Mouse (Mus musculus): ENCODE results near the gene Sdk1.

Gene Sdk1

DNA sequence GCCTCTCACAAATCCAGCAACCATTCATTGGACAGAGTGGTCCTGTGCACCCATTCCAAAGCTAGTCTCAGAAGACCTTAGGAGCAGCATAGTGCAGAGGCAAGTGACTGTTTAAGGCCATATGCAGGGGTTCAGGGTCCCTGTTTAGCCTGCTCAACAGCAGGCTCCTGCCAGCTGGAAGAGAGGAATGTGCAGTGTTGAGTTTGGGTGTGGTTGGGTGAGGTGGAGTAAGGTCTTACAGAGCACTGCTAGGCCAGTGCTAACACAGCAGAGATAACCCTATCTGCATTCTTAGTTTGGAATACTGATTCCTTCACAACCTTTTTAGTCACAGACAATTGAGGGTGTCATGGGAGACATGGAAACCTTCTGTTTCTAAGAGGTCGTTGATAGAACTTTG is 206.0 kb downstream of the Sdk1 start:
- DNase-seq (ENCODE audit: low read depth), result no peak

DNA sequence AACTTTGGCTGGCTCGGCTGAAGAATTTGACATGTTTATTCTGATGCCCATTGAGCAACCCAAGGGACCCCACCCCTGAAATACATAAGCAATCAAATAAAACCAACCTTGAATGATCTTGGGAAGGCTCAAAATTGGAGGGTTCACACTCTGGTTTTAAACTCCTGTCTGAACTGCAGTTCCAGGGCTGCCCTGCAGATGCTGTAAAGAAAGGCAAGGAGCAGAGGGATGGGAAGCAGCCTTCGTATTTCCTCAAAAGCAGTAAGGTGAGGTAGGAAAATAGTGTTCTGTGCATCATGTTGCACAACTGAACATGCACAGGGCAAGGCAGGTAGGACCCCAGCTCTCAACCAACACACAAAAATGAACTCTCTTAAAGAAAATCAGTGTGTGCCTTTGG is 222.1 kb downstream of the Sdk1 start:
- DNase-seq (ENCODE audit: low read depth), result no peak

GRCm38 (mm10) chr5:141468821-141469220 is 227.5 kb downstream of the Sdk1 start:
- DNase-seq (ENCODE audit: low read depth), result no peak

- DNase-seq (ENCODE audit: low read depth), result no peak
Observed at GRCm38 (mm10) chr5:141505281-141505680, 264.0 kb downstream of the Sdk1 start.

DNA sequence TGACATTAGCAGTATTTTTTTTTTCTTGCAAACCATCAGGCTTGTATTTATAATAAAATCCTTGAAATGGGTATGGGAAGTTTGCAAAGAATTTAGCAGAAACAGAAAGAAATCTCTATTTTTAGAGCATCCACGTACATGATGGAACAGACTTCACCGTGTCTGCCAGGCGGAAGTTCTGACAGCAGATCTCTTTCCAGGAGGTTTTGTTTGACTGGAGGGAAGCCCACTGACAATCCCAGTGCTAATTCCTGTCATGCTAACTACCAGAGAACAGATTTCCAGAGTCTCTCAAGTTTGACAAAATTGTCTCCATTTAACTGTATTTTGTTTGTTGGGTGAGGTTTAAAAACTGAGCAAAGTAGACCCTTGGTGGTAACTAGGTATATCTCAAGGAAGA is 265.1 kb downstream of the Sdk1 start:
- no peak for DNase-seq (ENCODE audit: low read depth)

- no peak for DNase-seq (ENCODE audit: low read depth)
Observed at GRCm38 (mm10) chr5:141524801-141525715, 283.8 kb downstream of the Sdk1 start.

DNA sequence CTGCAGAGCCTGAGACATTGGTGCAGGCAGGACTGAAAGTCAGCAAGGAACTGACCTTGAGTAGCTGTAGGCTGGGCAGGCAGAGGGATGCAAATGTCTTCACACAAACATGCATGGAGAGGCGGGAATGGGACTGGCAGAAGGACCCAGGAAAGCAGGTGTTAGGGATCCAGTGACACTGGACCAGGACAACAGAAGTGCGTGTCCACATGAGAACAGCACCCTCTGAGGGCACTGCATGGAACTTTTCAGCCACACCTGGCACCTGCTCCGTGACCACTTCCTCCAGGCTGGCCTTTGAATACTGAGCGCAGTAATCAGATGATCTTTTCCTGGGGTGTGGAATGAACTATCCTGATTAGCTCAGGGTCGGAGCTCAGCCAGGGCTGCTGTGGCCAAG is 298.9 kb downstream of the Sdk1 start:
- no peak for DNase-seq (ENCODE audit: low read depth)

DNA sequence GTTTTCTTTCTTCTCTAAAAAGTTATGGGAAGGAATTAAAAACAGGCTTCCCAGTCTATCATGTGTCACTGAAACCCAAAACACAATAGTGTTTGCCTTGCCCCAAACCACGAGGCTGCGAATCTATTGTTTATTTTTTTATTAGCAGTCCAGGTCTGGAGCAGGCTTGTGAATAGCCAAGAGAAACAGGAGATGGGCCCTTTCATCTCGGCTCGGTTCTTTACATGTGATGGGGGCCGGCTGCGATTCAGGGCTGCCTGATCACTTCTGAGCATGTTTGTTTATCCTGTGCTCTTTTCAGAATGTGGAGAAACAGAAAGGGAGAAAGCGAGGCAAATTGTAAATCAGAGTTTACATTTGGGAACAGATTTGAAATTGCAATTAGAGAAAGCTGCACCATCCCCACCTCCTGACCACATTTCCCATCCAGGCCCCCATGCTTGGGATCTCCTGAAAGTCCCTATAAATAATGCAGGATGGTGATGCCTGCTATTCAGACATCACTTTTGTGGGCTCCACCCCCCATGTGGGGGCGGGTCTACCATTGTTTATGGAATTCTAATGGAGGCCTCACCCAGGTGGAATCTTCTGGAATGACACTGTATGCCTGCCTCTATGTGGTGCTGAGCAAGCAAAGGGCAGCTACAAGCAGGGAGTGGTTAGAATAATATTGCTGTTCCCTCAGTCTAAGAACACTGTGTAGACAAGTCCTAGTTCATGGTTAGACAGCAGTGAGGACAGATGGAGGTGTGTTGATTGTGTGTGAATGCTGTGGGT is 301.8 kb downstream of the Sdk1 start:
- DNase-seq (ENCODE audit: low read depth), result no peak

DNA sequence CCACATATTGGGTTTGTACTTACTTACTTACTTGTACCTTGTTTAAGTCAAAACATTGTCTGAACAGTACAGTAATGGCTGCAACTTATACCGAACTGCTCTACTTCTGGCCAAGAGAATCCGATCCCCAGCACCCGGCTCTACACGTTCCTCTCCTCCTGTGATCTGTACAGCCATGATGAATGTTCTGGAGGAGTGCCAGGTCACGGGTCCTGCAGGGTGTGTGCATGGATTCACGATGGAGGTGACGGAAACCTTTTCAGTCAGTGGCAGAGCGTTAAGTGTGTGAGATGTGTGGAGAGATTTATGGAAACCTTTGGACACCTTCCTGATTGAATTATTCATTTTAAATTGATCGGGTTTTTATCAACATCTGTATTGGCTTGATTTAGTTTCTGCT is 312.2 kb downstream of the Sdk1 start:
- DNase-seq (ENCODE audit: low read depth), result no peak

DNA sequence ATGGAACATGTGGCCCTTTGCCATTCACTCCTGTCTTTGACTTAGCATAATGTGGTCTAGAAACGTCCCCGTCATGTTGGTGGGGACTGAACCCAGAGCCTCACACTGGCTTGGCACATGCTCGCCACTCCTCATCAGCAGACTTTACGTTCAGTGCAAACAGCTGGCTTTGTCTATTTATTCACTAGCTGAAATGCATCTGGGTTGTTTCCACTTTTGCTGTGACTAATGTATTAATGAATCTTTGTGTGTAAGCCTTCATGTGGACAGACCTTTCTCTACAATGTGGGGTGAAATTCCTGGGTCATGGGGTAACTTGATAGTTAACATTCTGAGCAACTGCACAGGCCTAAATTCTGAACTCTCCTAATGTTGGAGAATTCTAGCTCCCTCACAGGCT is 317.4 kb downstream of the Sdk1 start:
- no peak for DNase-seq (ENCODE audit: low read depth)

DNA sequence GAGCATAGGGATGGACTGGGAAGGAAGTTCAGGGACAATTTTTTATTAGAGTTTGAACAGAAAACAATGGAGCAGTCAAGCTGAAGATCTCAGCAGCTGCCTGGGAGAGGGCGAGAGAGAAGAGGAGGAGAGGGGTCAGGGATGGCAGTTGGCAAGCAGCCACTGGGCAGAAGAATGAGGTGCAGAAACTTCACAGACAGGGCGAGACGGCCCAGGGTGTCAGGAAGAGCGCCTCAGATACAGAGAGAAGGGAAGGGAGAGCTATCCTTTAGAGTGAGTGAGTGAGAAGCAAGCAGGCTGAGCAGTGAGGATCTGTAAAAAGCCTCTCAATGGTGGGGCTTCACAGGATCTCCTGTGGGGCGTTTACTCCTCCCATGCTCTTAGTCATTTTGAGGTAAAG is 319.0 kb downstream of the Sdk1 start:
- no peak for DNase-seq (ENCODE audit: low read depth)

DNA sequence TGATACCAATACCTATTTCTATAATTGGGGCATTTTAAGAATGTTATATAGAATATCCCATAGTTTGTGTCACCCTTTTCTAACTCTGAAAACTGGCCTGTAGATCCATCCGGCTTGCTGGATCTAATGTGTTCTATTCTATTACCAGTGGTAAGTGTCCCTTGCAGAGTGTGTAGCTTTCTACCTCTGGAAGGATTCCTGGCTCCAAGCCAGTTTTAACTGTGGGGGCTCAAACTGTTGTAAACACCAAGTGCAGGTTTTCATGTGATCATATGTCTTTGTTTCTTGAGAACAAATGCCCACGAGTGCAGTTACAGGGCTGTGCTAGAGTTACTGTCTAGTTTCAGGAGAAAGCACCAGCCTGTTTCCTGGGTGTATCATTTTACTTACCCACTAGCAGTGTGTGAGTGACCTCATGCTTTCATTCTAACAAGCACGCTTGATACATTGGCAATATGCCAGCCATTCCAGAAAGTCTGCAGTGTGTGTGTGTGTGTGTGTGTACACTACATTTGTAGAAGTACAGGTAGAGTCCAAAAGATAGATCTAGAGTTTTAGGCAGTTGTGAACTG is 320.8 kb downstream of the Sdk1 start:
- DNase-seq (ENCODE audit: low read depth), result no peak

GRCm38 (mm10) chr5:141564197-141564596 is 322.9 kb downstream of the Sdk1 start:
- no peak for DNase-seq (ENCODE audit: low read depth)

DNA sequence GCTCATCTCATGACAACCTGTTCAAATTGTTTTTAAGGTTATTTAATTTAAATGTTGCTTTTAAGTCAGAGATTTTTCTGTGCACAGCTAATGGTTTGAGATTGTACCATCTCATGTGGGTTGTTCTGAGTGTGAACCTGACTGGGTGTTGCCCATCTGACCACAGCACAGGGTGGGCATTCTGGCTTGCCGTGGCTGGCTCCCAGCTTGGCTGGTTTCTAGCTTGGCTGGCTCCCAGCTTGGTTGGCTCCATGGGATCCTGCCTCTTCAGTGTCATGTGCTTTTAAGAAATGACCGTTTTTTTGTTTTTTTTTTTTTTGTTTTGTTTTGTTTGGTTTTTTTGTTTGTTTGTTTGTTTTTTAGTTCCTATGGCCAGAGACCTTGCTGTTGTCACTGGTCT is 326.8 kb downstream of the Sdk1 start:
- DNase-seq (ENCODE audit: low read depth), result no peak

DNA sequence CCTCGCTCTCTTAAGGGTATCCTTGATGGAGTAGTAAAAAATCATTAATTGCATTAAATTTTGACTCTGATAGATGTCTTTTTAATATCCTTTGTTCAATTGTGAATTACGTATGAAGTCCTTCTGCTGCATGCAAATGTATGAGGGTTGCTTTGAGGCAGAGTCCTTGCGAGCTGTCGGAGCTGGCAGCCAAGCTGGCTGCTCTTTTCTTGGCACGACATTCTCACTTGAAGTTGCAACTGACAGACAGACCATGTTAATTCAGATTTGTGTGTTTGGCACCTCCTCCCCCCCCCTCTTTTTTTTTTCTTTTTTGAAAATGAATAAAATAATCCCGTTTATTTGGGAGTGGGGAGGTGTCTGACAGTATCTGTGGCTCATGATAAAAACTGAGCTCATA is 329.2 kb downstream of the Sdk1 start:
- no peak for DNase-seq (ENCODE audit: low read depth)

DNA sequence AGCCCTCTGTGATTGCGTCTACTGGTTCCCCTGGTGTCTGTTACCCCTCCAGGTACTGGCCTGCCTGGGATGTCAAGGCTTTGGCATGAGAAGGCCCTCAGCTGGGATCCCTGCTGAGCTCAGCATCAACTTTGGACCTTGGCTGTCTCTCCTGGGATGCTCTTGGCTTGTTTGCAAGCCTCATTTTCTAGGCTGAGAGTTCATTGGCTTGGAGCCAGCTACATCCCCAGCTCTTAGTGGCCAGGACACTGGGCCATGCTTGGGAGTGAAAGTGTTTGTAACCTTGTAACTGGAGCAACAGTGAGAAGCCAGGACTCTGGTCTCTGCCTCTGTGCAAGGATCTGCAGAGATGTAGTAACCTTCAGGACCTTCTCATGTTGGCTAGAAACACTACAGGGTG is 333.0 kb downstream of the Sdk1 start:
- no peak for DNase-seq (ENCODE audit: low read depth)

DNA sequence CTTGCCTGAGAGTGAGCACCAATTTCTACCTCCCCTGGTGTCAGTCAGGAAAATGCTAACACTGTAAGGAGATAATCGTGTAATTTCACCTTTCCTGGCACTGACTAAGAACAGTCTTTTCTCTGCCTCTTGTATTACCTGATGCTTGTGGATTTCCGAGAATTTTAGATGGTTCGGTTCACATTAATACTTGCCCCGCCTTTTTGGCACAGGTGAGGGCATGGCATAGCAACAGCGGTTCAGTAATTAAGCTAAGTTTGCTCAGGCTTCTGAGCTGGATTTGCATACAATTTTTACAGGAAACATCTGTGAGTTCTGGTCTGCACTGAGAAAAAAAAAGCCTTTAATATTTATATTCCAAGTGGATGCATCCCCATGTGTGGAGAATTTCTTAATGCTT is 350.0 kb downstream of the Sdk1 start:
- DNase-seq (ENCODE audit: low read depth), result no peak

GRCm38 (mm10) chr5:141612721-141613120 is 371.4 kb downstream of the Sdk1 start:
- no peak for DNase-seq (ENCODE audit: low read depth)

DNA sequence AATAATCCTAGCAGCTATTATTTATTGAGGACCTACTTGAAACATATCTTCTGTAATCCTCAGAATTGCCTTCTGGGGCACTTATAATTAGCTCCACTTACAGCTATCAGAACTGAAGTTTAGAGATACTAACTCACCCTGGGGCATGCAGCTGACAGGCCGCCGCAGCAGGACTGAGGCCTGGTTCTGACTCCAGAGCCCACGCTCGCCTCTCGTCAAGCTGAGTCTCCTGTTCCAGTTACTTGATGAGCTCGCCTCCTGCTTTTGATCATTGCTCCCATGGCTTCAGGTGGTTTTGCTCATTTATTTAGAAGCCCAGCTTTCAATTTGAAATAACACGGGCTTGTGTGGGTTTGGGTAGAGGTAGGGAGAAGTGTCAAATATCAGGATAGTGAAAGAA is 374.5 kb downstream of the Sdk1 start:
- no peak for DNase-seq (ENCODE audit: low read depth)

DNA sequence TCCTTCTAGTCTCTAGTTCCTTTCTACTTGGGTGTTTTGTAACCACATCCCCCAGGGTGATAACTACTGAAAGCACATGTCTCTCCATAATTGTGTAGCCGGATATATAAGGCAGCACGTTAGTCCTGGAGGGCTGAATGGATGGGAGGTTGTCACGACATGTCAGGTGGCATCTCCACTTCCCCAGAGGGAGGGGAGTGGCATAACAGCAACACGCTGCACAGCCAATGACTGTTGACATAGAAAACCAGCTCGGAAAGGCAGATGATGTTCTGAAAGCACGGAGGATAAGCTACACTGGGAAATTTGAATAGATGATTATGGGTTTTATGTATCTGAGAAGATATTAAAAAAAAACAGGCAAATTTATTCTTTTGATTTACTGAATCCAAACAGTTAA is 376.4 kb downstream of the Sdk1 start:
- no peak for DNase-seq (ENCODE audit: low read depth)

- DNase-seq (ENCODE audit: low read depth), result no peak
Observed at GRCm38 (mm10) chr5:141625401-141625800, 384.1 kb downstream of the Sdk1 start.

- DNase-seq (ENCODE audit: low read depth), result no peak
Observed at GRCm38 (mm10) chr5:141631641-141632040, 390.4 kb downstream of the Sdk1 start.

DNA sequence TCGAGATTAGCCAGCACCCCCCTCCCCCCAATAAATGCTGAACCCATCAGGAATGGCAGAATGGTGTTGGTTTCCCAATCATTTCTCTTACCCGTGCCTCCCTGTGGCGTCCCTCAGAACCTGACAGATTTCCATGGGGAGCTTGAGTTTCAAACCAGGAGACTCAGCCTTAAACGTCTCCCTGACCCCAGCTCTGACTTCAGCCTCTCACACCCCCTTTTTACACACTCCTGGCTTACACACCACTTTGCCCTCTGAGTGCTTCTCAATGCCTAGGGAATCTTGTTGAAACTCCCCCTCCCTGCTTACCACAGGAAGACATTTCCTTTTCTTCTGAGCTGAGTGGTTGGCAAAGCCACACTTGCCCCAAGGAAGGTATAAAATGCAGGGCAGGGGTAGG is 392.0 kb downstream of the Sdk1 start:
- DNase-seq (ENCODE audit: low read depth), result no peak
